Mouse (Mus musculus): ENCODE data around the gene Cilp2.
A peak's percentile ranks its signal among the peaks of the same experiment; 100 is the strongest.

The Cilp2 gene

GRCm38 (mm10) chr8:69887289-69888243 is at the start of gene Cilp2:
Gene Cilp2 (minus strand): TSS chr8:69887687.
- no peak for DNase-seq (ENCODE audit: extremely low read depth, insufficient read length, low spot score)

GRCm38 (mm10) chr8:69936050-69936794 is 48.7 kb upstream of the Cilp2 start:
- DNase-seq (ENCODE audit: extremely low read depth, insufficient read length, low spot score): no peak

DNA sequence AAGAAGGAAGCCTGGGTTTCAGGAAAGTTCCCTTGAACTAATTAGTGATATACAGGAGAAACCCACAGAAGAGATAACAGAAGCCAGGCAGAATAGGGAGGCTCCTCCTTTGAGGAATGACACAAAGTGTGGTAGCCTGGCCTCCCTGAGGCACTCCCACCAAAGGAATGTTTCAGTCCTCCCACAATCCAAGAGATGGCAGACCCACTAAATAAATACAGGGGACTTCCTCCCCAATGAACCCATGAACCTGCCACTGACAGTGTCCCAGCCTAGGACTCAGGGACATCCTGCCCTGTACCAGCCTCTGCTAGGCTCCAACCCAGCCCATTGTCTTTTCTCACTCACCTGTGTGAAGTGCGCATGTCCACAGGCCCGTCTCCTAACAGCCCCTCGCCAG is 47.9 kb upstream of the Cilp2 start:
- no peak for DNase-seq (ENCODE audit: extremely low read depth, insufficient read length, low spot score)

DNA sequence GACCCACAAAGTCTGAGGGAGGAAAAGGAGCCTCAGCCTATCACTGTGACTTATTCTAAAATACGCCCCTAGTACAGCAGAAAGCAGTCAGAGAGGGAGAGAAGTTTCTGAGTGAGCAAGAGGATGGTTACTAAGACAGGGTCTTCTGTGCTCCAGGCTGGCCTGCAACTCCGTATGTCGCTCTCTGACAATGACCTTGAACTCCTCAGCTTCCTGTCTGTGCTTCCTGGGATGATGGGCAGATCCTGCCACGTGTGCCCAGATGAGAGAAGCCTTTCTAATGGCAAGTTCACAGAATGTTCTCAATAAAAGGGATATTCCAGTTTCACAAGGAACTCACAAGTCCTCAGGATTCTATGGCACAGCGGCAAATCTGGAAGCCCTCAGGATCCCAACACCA is 47.1 kb upstream of the Cilp2 start:
- no peak for DNase-seq (ENCODE audit: extremely low read depth, insufficient read length, low spot score)

DNA sequence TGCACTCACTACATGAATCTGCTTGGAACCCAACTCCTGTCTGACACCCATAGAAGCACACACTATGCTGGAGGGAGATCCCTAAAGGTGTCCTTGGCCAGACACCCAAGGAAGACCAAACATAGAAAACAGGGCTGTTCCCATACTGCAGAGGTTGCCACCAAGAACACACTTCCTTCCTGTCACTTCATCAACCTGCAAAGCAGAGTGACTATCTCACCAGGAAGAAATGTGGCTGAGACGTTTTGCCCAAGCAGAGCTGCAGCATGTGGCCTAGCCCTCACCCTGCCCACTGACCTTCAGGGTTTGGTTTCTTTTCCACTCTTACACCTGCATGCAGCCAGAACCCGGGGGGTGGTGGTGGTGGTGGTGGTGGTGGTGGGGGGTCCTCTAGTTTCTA is 46.3 kb upstream of the Cilp2 start:
- DNase-seq (ENCODE audit: extremely low read depth, insufficient read length, low spot score): no peak

- DNase-seq (ENCODE audit: extremely low read depth, insufficient read length, low spot score): no peak
Observed at GRCm38 (mm10) chr8:69926901-69927300, 39.4 kb upstream of the Cilp2 start.

- no peak for DNase-seq (ENCODE audit: extremely low read depth, insufficient read length, low spot score)
Observed at GRCm38 (mm10) chr8:69923986-69924385, 36.5 kb upstream of the Cilp2 start.

GRCm38 (mm10) chr8:69921141-69921540 is 33.7 kb upstream of the Cilp2 start:
- DNase-seq (ENCODE audit: extremely low read depth, insufficient read length, low spot score): no peak

DNA sequence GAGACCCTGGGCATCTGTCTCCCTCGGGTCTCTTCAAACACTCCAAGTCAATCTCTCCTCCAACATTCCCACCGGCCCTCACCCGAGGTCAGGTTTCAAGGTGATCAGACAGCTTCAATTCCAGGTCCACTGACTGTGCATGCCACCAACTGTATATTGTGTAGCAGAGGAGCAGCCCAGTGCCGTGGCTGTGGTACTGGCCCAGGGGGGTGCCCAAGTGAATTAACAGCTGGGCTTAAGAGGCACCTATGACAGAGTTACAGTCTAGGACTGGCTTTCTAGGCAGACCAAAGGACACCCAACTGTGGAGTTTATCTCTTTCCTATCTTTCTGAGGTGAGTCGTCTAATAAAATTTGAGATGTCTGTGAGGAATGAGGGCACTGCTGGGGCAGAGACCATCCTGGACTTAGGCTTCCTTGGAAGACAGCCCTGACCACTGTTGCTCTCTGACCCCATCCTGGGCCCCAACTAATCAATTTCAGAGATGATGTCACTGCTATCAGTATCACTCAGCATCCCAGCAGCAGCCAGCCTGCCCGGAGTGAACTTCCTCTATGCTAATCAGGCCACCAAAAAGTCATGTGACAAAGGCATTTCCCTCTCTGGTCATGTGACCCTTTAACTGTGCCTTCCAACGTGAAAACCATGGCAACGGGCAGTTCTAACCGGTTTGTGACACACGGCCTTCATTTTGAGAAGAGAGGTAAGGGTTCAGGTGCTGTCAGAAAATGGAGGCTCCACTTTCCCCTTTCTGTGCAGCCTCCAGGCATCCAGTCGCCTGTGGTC is 32.6 kb upstream of the Cilp2 start:
- no peak for DNase-seq (ENCODE audit: extremely low read depth, insufficient read length, low spot score)

DNA sequence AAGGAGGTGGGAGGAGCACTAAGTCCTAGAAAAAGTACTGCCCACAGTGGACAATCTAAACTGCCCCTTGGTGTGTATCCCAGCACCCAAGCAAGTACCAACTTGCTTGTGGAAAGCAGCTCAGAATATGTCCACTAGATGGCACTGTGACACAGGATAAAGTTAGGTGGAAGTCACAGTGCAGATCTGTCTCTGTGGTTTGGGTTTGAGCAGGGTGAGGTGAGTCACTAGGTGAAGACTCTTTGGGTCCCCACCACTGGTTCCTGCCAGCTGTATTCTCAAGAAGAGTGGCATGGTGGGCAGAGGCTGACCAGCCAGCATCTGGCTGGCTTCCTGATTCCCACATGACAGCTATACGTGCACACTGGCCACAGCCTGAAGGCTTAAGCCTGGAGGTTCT is 31.5 kb upstream of the Cilp2 start:
- DNase-seq (ENCODE audit: extremely low read depth, insufficient read length, low spot score): peak; percentile 78

DNA sequence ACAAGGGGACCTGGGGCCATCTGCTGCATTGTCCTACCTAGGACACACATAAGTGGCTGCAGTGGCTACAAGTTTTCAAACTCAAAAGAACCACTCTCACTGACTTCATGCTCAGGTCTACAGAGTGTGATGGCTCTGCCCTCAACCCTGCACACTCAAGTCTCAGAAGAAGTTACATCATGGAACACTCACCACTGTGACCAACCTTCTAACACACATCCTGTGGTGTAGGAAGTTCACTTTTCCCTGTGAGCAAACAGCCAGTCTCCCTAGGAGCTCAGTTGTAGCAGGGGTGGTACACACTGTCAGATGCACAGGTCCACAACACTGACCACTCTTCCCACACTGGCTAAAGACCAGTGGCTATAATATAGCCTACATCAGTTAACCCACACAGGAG is 31.0 kb upstream of the Cilp2 start:
- no peak for DNase-seq (ENCODE audit: extremely low read depth, insufficient read length, low spot score)

- DNase-seq (ENCODE audit: extremely low read depth, insufficient read length, low spot score): no peak
Observed at GRCm38 (mm10) chr8:69915748-69916147, 28.3 kb upstream of the Cilp2 start.

- no peak for DNase-seq (ENCODE audit: extremely low read depth, insufficient read length, low spot score)
Observed at GRCm38 (mm10) chr8:69914526-69914925, 27.0 kb upstream of the Cilp2 start.

GRCm38 (mm10) chr8:69912478-69913074 is 25.1 kb upstream of the Cilp2 start:
- DNase-seq (ENCODE audit: extremely low read depth, insufficient read length, low spot score): no peak

- DNase-seq (ENCODE audit: extremely low read depth, insufficient read length, low spot score): no peak
Observed at GRCm38 (mm10) chr8:69911917-69912316, 24.4 kb upstream of the Cilp2 start.

GRCm38 (mm10) chr8:69907106-69907505 is 19.6 kb upstream of the Cilp2 start:
- DNase-seq (ENCODE audit: extremely low read depth, insufficient read length, low spot score): no peak

GRCm38 (mm10) chr8:69906260-69906659 is 18.8 kb upstream of the Cilp2 start:
- no peak for DNase-seq (ENCODE audit: extremely low read depth, insufficient read length, low spot score)

DNA sequence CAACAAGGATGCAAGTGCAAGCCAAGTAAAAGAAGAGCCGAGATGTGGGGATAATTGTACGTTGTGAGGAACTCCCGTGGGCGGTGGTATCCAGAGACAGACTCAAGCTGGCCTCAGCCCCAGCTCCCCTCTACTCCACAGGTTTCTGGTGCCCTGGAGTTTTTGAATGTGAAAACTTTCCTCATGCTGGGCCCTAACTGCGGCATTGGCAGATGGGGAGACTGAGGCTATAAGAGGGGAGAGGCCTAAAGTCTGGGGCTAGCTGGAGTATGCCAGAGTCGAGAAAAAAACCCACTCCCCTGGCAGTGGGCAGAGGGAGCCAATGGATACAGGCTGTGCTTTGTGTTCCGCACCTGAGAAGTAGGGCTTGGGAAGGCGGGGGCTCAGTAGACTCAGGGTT is 16.6 kb upstream of the Cilp2 start:
- DNase-seq (ENCODE audit: extremely low read depth, insufficient read length, low spot score): no peak

DNA sequence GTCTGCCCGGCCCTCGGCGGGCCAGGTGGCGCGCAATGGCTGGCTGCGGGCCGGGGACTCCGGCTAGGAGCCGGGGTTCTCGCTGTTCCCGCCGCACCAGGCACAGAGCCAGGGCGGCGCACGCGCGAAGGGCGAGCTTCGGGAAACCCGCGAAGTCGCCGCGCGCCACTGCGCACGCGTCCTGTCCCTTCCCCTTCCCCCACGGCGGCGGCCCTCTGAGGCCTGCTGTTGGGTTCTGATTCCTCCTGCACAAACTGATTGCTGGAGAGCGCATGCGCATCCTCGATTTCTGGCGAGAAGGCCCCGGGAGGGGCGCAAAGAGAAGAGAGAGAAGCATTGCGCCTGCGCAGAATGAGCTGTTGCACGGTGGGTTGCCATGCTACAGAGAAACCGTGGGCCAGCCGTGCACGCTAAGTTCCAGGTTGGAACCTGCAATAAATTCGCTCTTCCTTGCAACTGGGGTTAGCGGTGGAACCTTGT is 15.6 kb upstream of the Cilp2 start:
- no peak for DNase-seq (ENCODE audit: extremely low read depth, insufficient read length, low spot score)

All from 3134 (cell line).